Mouse (Mus musculus) retina, postnatal 1 day (tissue): ENCODE data around the gene Mreg.

ENCODE experiments used
- DNase-seq: peaks from one replicate; pipeline ENCODE4 v3.0.0-alpha.2; 2012

Gene Mreg

GRCm38 (mm10) chr1:72188142-72188738 is 23.9 kb downstream of the Mreg start:
- DNase-seq: no peak

- no peak for DNase-seq
Measured at GRCm38 (mm10) chr1:72187486-72187885, 24.6 kb downstream of the Mreg start.

- no peak for DNase-seq
Measured at GRCm38 (mm10) chr1:72186151-72186550, 26.0 kb downstream of the Mreg start.

- DNase-seq: no peak
Measured at GRCm38 (mm10) chr1:72183554-72183953, 28.6 kb downstream of the Mreg start.

GRCm38 (mm10) chr1:72182930-72183499 is 29.1 kb downstream of the Mreg start:
- DNase-seq: peak; percentile 72

- DNase-seq: no peak
Measured at GRCm38 (mm10) chr1:72179947-72180346, 32.2 kb downstream of the Mreg start.

GRCm38 (mm10) chr1:72176239-72176638 is 35.9 kb downstream of the Mreg start:
- no peak for DNase-seq

GRCm38 (mm10) chr1:72174183-72174582 is 37.9 kb downstream of the Mreg start:
- DNase-seq: no peak

- no peak for DNase-seq
Measured at GRCm38 (mm10) chr1:72173402-72174051, 38.6 kb downstream of the Mreg start.

- no peak for DNase-seq
Measured at GRCm38 (mm10) chr1:72172788-72173187, 39.3 kb downstream of the Mreg start.

GRCm38 (mm10) chr1:72171001-72171860 is 40.9 kb downstream of the Mreg start:
- peak; percentile 62 for DNase-seq

GRCm38 (mm10) chr1:72167024-72167423 is 45.1 kb downstream of the Mreg start:
- DNase-seq: no peak

- DNase-seq: no peak
Measured at GRCm38 (mm10) chr1:72166468-72166814, 45.7 kb downstream of the Mreg start.

GRCm38 (mm10) chr1:72165723-72166467 is 46.2 kb downstream of the Mreg start:
- no peak for DNase-seq

GRCm38 (mm10) chr1:72160321-72160720 is 51.8 kb downstream of the Mreg start:
- DNase-seq: no peak

GRCm38 (mm10) chr1:72145041-72145440 is 67.1 kb downstream of the Mreg start:
- no peak for DNase-seq

GRCm38 (mm10) chr1:72144426-72144825 is 67.7 kb downstream of the Mreg start:
- no peak for DNase-seq

- peak; percentile 88 for DNase-seq
Measured at GRCm38 (mm10) chr1:72141893-72142480, 70.1 kb downstream of the Mreg start.

- peak; percentile 67 for DNase-seq
Measured at GRCm38 (mm10) chr1:72136101-72136500, 76.0 kb downstream of the Mreg start.

- no peak for DNase-seq
Measured at GRCm38 (mm10) chr1:72134534-72134933, 77.6 kb downstream of the Mreg start.

- DNase-seq: peak; percentile 87
Measured at GRCm38 (mm10) chr1:72123434-72124297, 88.4 kb downstream of the Mreg start.
